Mouse (Mus musculus) frontal cortex, adult (tissue): ENCODE measurements at regions not wholly inside any gene's neighbourhood (a gene's known extent, or its start where the extent isn't known, plus 50 kb on each side); places are given as distances from the start of the nearest gene placed in this dataset.
A peak's percentile ranks its signal among the peaks of the same experiment; 100 is the strongest.

Experiments used
- ATAC-seq: cut with Nextera tagmentation; 2 replicates; pipeline ENCODE4 v1.9.2; 2017; ENCODE audit warnings: mild to moderate bottlenecking, moderate library complexity, mixed read lengths; ENCODE audit not compliant: low TSS enrichment

- no peak for ATAC-seq
Observed at GRCm38 (mm10) chr12:58027796-58028195, 183.8 kb upstream of the Sstr1 start.

GRCm38 (mm10) chr12:58056368-58056860, 155.2 kb upstream of the Sstr1 start:
- ATAC-seq, result peak; percentile 90

GRCm38 (mm10) chr12:58067318-58068223, 144.0 kb upstream of the Sstr1 start:
- 0 out of 2 replicates have a peak, but pooled peaks have one; percentile 47 for ATAC-seq

- ATAC-seq, result peak; percentile 97
Observed at GRCm38 (mm10) chr12:58087311-58087710, 124.3 kb upstream of the Sstr1 start.

GRCm38 (mm10) chr12:58112643-58113042, 98.9 kb upstream of the Sstr1 start:
- no peak for ATAC-seq

- peak; percentile 96 for ATAC-seq
Observed at GRCm38 (mm10) chr12:58139121-58139520, 72.5 kb upstream of the Sstr1 start.

GRCm38 (mm10) chr12:58151883-58152282, 59.7 kb upstream of the Sstr1 start:
- ATAC-seq, result no peak
